Mouse (Mus musculus) effector memory CD4-positive, alpha-beta T cell, adult 5 months (primary cell): ENCODE measurements around the gene Abca12. TPM values are rescaled to one million over a fixed set of nuclear protein-coding genes. Genes with fewer than 3 reads are reported as not detected.

ENCODE experiments used
- polyA plus RNA-seq: library from polyadenylated mRNA; unstranded; fragments of 100-300 nt; shearing (Covaris generic); gene quantifications from one replicate; pipeline ENCODE4 v1.2.1, GENCODE M21; 2017

Gene Abca12
- 0.41 TPM for polyA plus RNA-seq

GRCm38 (mm10) chr1:71414810-71415209, at the start of gene Abca12:
TSS of gene Abca12 (minus strand) at chr1:71414910.

Other genes starting within 250 kb of the Abca12 start
- gene Atic, start 142.2 kb upstream of the Abca12 start, polyA plus RNA-seq, result 24.2 TPM
- 0.32 TPM for gene Fn1, start 238.3 kb upstream of the Abca12 start, polyA plus RNA-seq